Mouse (Mus musculus) liver, postnatal 0 days (tissue): Measurements from ENCODE around the gene Mfsd4b5.

Source experiments
- CTCF ChIP-seq: sonication (generic); IDR thresholded peaks from 2 replicates; pipeline ENCODE4 v1.5.1; 2016; ENCODE audit warnings: antibody characterized with exemption, low read depth
- EP300 ChIP-seq: IDR thresholded peaks from 2 replicates; pipeline ENCODE4 v1.6.1; 2016; ENCODE audit warnings: antibody characterized with exemption, low read depth, mild to moderate bottlenecking

- TF ChIP-seq CTCF = no peak
- TF ChIP-seq EP300 = no peak
Observed at GRCm38 (mm10) chr10:40025560-40025959, 39.1 kb upstream of the Mfsd4b5 start.
